Mouse (Mus musculus): ENCODE data around the gene Sec1. TPM values are rescaled to one million over a fixed set of nuclear protein-coding genes. Genes with fewer than 3 reads are reported as not detected.
A peak's percentile ranks its signal among the peaks of the same experiment; 100 is the strongest.

Gene Sec1
- total RNA-seq, 2 experiments from 2014 or later = 1.2 to 1.7 TPM

GRCm38 (mm10) chr7:45643441-45644178, 50.6 kb downstream of the Sec1 start:
- DNase-seq (ENCODE audit: low spot score in 2 of 2) = peak; percentile 89 to 93

GRCm38 (mm10) chr7:45642503-45643255, 51.5 kb downstream of the Sec1 start:
- DNase-seq (ENCODE audit: low spot score in 2 of 2) = no peak

- DNase-seq (ENCODE audit: low spot score in 2 of 2) = no peak
Observed at GRCm38 (mm10) chr7:45642083-45642482, 52.1 kb downstream of the Sec1 start.

GRCm38 (mm10) chr7:45641391-45642040, 52.7 kb downstream of the Sec1 start:
- no peak for DNase-seq (ENCODE audit: low spot score in 2 of 2)

DNA sequence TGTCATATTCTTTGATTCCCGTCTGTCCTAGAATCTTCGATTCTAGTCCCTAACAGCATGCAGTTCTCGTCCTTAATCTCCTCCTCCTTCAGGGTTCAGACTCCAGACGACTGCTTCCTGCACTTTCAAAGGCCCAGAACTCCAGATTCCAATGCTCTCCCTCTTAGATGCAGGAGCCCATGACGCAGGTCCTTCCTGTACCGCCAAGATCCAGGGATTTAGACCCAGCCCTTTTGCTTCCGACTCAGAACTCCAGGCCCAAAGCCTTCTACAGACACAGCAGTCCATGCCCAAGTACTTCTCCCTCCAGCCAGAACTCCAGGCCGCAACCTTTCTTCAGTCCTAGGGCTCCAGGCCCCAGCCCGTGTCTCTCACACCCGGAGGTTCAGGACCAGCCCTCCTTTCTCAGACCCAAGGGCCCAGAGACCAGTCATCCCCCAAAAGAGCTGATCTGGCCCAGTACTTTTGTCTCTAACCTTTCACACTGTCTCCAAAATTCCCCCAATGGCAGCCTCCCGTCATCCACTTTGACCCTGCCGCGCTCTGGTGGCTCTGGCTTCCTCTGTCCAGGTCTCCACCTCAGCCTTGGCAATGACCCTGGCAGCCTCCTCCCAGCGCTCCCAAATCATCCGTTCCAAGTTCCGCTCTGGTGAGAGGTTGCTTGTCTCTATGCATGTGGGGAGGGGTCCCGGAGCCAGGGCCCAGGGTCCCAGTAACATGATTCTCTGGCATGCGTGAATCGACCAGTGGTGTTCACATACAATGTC, 53.8 kb downstream of the Sec1 start:
- no peak for DNase-seq (ENCODE audit: low spot score in 2 of 2)

GRCm38 (mm10) chr7:45639561-45640027, 54.6 kb downstream of the Sec1 start, which contains the start of gene Mamstr:
TSS of gene Mamstr (plus strand) at chr7:45639977.
- DNase-seq (ENCODE audit: low spot score in 2 of 2) = no peak

GRCm38 (mm10) chr7:45638623-45639401, 55.4 kb downstream of the Sec1 start:
- peak; percentile 95 to 96 for DNase-seq (ENCODE audit: low spot score in 2 of 2)

DNA sequence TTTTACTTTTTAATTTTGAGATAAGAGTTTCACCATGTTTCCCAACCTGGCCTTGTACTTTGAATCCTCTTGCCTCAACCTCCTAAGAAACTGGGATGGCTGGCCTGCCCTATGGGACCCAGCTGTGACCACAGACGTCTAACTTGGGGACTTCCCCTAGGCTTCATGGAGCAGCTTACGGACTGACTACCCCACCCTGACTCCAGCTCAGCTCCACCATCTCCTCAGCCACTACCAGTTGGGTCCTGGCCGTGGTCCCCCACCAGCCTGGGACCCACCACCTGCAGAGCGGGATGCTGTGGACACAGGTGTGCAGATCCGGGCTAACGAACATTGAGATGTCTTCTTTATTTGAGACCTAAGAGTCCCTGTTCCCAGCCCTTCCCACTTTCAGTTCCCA, 56.5 kb downstream of the Sec1 start:
- no peak for DNase-seq (ENCODE audit: low spot score in 2 of 2)

GRCm38 (mm10) chr7:45635711-45636688, 58.2 kb downstream of the Sec1 start:
- DNase-seq (ENCODE audit: low spot score in 2 of 2) = no peak

DNA sequence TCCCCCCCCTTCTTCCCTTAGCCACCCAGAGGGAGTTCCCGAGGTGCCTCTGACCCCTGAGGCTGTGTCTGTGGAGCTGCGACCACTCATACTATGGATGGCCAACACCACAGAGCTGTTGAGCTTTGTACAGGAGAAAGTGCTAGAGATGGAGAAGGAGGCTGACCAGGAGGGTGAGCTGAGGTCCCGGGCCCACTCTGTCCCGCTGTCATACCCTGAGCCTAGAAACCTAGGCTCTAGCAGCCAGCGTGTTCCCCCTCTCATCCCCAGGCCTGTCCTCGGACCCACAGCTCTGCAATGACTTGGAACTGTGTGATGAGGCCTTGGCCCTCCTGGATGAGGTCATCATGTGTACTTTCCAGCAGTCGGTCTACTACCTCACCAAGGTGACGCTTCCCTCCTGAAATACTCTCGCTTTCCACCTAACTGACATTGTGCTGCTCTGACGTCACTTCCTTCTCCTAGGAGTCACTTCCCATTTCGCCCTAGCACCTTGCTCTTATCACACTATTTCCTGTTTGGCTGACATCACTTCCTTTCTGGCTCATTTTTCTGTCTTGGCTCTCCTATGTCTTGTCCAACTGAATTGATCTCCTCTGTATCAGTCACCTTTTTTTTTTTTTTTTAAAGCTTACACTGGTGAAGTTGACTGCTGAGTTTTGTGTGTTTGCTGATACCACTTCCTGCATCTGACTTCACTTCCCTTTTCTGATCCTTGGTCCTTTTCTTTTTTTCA, 59.1 kb downstream of the Sec1 start:
- no peak for DNase-seq (ENCODE audit: low spot score in 2 of 2)

DNA sequence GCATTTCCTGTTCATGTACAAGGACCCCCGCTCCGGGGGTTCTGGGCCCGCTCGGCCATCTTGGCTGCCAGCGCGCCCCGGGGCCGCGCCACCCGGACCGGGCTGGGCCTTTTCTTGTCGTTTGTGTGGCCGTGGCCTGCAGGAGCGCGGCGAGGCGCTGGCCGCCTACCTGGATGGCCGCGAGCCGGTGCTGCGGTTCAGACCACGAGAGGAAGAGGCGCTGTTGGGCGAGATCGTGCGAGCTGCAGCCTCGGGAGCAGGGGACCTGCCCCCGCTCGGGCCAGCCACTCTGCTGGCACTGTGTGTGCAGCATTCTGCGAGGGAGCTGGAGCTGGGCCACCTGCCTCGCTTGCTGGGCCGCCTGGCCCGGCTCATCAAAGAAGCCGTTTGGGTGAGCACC, 61.7 kb downstream of the Sec1 start:
- DNase-seq (ENCODE audit: low spot score in 2 of 2) = peak in 1 of 2 experiments; percentile 60

- DNase-seq (ENCODE audit: low spot score in 2 of 2) = no peak
Observed at GRCm38 (mm10) chr7:45630064-45630907, 63.9 kb downstream of the Sec1 start.

GRCm38 (mm10) chr7:45628364-45629294, 65.6 kb downstream of the Sec1 start:
- peak; percentile 84 to 87 for DNase-seq (ENCODE audit: low spot score in 2 of 2)
